Mouse (Mus musculus) kidney, embryonic 16.5 days (tissue): ENCODE results near the gene Gna11. TPM values are rescaled to one million over a fixed set of nuclear protein-coding genes. Genes with fewer than 3 reads are reported as not detected.

Experiments
- ATAC-seq: fragments of 200-750 bp; cut with Nextera tagmentation; 2 replicates; pipeline ENCODE4 v1.8.0; 2017; ENCODE audit warnings: moderate TSS enrichment; ENCODE audit not compliant: low FRiP score, low TSS enrichment
- H3K27ac ChIP-seq: fragments of 300-500 bp; sonication (generic); 2 replicates; pipeline ENCODE4 v1.5.1; 2014; ENCODE audit warnings: low read length
- H3K27me3 ChIP-seq: fragments of 300-500 bp; sonication (generic); 2 replicates; pipeline ENCODE4 v1.6.1; 2014; ENCODE audit warnings: low read length, control low read depth, mixed read lengths; ENCODE audit not compliant: insufficient read depth
- H3K36me3 ChIP-seq: fragments of 300-500 bp; sonication (generic); 2 replicates; pipeline ENCODE4 v1.6.1; 2014; ENCODE audit warnings: low read length, control low read depth, mixed read lengths; ENCODE audit not compliant: insufficient read depth
- H3K4me1 ChIP-seq: fragments of 300-500 bp; sonication (generic); 2 replicates; pipeline ENCODE4 v1.6.1; 2014; ENCODE audit warnings: low read length, control low read depth, mixed read lengths; ENCODE audit not compliant: insufficient read depth
- H3K4me2 ChIP-seq: fragments of 300-500 bp; sonication (generic); replicated peaks from 2 replicates; pipeline ENCODE4 v1.6.1; 2014; ENCODE audit warnings: low read depth, low read length
- H3K4me3 ChIP-seq: fragments of 300-500 bp; sonication (generic); 2 replicates; pipeline ENCODE4 v1.5.1; 2014; ENCODE audit warnings: mild to moderate bottlenecking, low read length
- H3K9ac ChIP-seq: fragments of 300-500 bp; sonication (generic); replicated peaks from 2 replicates; pipeline ENCODE4 v1.6.1; 2014; ENCODE audit warnings: low read length
- H3K9me3 ChIP-seq: fragments of 300-500 bp; sonication (generic); 2 replicates; pipeline ENCODE4 v1.6.1; 2016; ENCODE audit warnings: low read length, control low read depth
- WGBS: fragments of 180-500 bp; shearing (Covaris S2); extraction: QIAGEN DNeasy Blood & Tissue Kit; methylation state at CpG from one replicate; pipeline ENCODE4 v1.1.7; 2014; 5-methylcytosine and 5-hydroxymethylcytosine counted together
- polyA plus RNA-seq: library from polyadenylated mRNA; unstranded; fragments of >200 nt; fragmentation: Nextera tagmentation; extraction: Ambion mirVana; gene quantifications from 2 replicates; pipeline ENCODE4 v1.2.1, GENCODE M21; 2015

Gene Gna11
- polyA plus RNA-seq, 1 experiment from 2014 or later, result 92.3 TPM

DNA sequence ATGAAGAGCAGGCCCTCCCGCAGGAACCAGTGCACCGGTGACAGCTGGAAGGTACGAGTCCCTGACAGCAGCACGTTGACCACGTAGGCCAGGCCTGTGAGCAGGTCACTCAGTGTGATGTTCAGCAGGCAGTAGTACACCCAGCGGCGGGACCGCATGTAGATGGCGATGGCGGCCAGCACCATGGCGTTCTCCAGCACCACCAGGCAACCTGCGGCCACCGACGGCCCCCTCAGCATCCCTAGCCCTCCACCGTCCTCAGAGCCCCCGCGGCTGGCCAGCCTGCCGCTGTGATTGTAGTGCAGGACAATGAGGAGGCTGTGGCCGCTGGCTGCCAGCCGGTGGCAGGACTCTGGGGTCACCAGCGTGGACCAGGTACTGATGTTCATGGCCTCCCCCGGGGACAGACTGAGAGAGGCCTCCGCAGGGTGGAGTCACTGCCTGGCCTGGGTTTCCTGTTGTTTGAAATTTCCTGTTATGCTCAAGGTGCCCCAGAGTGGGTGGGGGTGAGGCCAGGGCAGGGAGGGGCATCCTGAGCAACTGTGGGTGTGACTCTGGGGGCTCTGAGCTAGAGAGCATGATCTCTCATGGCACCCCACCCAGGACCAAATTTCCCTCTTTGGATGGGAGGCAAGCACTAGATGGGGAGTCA is 45.6 kb downstream of the Gna11 start:
- no peak for ATAC-seq
- Histone ChIP-seq H3K36me3 (no peaks in the 10 kb centered on the region), H3K9me3 (no peaks in the 10 kb centered on the region), H3K27me3 (no peaks in the 10 kb centered on the region; the same call in 1 of the 2 replicates), H3K9ac (0 out of 2 replicates have a peak overlapping the region, but pooled peaks have one; percentile 8), H3K4me1 (peaks cover 16% of the 10 kb centered on the region), H3K4me2 (no peak overlapping the region; the same call in 1 of the 2 replicates), H3K4me3 (no peak overlapping the region), H3K27ac (no peak overlapping the region)
- 78% methylated on average over 23 of the region's 23 CpGs for WGBS

GRCm38 (mm10) chr10:81498316-81499249 is 46.4 kb downstream of the Gna11 start:
- H3K9me3 ChIP-seq, result no peaks in the 10 kb centered on the region
- H3K27me3 ChIP-seq, result no peaks in the 10 kb centered on the region; the same call in 1 of the 2 replicates
- no peak overlapping the region for H3K27ac ChIP-seq
- WGBS, result 86% methylated on average over 38 of the region's 38 CpGs
- no peak for ATAC-seq
- H3K4me1 ChIP-seq, result peaks cover 19% of the 10 kb centered on the region
- no peak overlapping the region for H3K4me2 ChIP-seq
- H3K9ac ChIP-seq, result no peak overlapping the region; the same call in 1 of the 2 replicates
- H3K36me3 ChIP-seq, result no peaks in the 10 kb centered on the region
- H3K4me3 ChIP-seq, result no peak overlapping the region

DNA sequence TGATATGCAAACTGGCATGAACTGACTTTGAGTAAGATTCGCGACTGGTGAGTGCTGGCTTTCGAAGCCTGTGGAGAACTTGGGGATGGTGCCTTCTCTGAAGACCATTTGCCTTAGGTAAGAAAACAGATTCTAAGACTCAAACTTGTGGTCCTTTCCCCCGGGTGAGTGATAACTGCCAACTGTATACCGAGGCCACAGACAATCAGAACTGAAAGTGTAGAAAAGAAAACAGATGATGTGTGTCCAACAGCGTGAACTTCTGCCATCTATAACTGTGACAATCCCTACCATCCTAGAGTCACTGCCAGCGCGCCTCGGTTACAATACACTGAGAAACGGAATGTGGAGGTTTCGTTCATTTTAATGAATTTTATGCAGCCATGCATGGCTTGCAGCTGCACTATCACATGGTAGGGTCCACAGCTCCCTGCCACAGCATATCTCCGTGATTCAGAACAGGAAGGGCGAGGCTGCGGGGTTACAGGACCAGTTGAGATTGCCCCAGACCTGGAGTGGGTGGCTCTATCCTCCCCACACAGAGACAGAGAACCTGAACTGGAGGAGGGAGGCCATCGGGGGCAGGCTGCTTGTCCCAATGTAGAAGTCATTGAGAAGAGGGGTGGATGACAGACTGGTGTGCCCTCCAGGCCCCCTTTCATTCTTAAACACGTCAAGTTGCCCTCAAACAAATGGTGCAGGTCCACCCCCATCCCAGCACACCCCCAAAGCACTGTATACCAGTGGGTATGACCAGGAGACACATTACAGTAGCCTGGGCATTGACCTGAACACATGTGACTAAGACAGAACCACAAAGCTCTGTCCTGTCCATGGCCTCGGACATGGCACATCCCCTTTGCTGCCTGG is 47.4 kb downstream of the Gna11 start:
- WGBS, result 72% methylated on average over 17 of the region's 17 CpGs
- peaks cover 16% of the 10 kb centered on the region for H3K4me1 ChIP-seq
- no peak overlapping the region for H3K9ac ChIP-seq
- H3K9me3 ChIP-seq, result no peaks in the 10 kb centered on the region
- no peak overlapping the region for H3K27ac ChIP-seq
- H3K36me3 ChIP-seq, result peaks cover 3% of the 10 kb centered on the region
- H3K27me3 ChIP-seq, result no peaks in the 10 kb centered on the region
- ATAC-seq, result no peak
- peak overlapping the region; percentile 53; the same call in 1 of the 2 replicates for H3K4me2 ChIP-seq
- no peak overlapping the region for H3K4me3 ChIP-seq

- H3K4me3 ChIP-seq, result peak overlapping the region; percentile 83
- peak overlapping the region; percentile 53 for H3K4me2 ChIP-seq
- WGBS, result 39% methylated on average over 4 of the region's 4 CpGs
- ATAC-seq, result no peak
- H3K9ac ChIP-seq, result 0 out of 2 replicates have a peak overlapping the region, but pooled peaks have one; percentile 45
- no peaks in the 10 kb centered on the region for H3K27me3 ChIP-seq
- H3K36me3 ChIP-seq, result peaks cover 8% of the 10 kb centered on the region
- H3K27ac ChIP-seq, result no peak overlapping the region
- H3K4me1 ChIP-seq, result peaks cover 16% of the 10 kb centered on the region
- H3K9me3 ChIP-seq, result no peaks in the 10 kb centered on the region
These were observed 48.0 kb downstream of the Gna11 start for GRCm38 (mm10) chr10:81496969-81497368.

GRCm38 (mm10) chr10:81496264-81496901 is 48.6 kb downstream of the Gna11 start, which contains the start of gene Ncln:
Ncln (minus strand) TSS chr10:81496392.
- H3K4me3 ChIP-seq, result peak within 1 kb of the TSS; percentile 83
- H3K36me3 ChIP-seq, result peaks cover 14% of the 10 kb centered on the region
- no peaks in the 10 kb centered on the region for H3K27me3 ChIP-seq
- ATAC-seq, result peak; percentile 97
- peak within 1 kb of the TSS; percentile 93 for H3K9ac ChIP-seq
- peak within 1 kb of the TSS; percentile 95 for H3K4me2 ChIP-seq
- H3K27ac ChIP-seq, result peak within 1 kb of the TSS; percentile 85
- peaks cover 16% of the 10 kb centered on the region for H3K4me1 ChIP-seq
- WGBS, result under 1% methylated on average over 45 of the region's 45 CpGs
- H3K9me3 ChIP-seq, result no peaks in the 10 kb centered on the region

- Histone ChIP-seq H3K4me2 (peak overlapping the region; percentile 95), H3K9me3 (no peaks in the 10 kb centered on the region), H3K27ac (no peak overlapping the region), H3K4me3 (peak overlapping the region; percentile 83), H3K27me3 (no peaks in the 10 kb centered on the region), H3K4me1 (peaks cover 16% of the 10 kb centered on the region), H3K9ac (peak overlapping the region; percentile 93), H3K36me3 (peaks cover 20% of the 10 kb centered on the region)
- under 1% methylated on average over 41 of the region's 41 CpGs for WGBS
- peak; percentile 29 for ATAC-seq
These were observed 49.2 kb downstream of the Gna11 start for GRCm38 (mm10) chr10:81495616-81496263.

DNA sequence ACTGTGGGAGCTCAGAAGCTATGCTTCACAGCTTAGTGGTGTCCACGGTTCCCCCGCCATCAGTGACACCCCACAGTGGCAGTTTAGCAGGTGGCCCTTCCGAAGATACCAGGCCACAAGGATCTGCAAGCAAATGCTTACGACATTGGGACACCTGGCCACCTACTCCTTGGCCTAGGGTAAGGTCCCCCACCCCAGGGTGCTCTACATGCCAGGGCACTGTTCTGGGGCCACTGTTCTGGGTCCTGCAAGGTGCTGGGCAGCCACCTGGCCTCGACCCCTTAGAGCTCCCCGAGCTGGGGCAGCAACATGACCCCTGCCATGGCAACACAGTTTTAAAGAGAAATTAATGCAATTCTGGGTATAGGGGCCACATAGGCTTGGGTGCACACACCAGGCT is 49.8 kb downstream of the Gna11 start:
- peak overlapping the region; percentile 95 for H3K4me2 ChIP-seq
- peak overlapping the region; percentile 83 for H3K4me3 ChIP-seq
- peaks cover 26% of the 10 kb centered on the region for H3K36me3 ChIP-seq
- H3K9me3 ChIP-seq, result no peaks in the 10 kb centered on the region
- peaks cover 16% of the 10 kb centered on the region for H3K4me1 ChIP-seq
- H3K9ac ChIP-seq, result peak overlapping the region; percentile 93
- no peak overlapping the region for H3K27ac ChIP-seq
- 68% methylated on average over 6 of the region's 6 CpGs for WGBS
- ATAC-seq, result no peak
- H3K27me3 ChIP-seq, result no peaks in the 10 kb centered on the region

DNA sequence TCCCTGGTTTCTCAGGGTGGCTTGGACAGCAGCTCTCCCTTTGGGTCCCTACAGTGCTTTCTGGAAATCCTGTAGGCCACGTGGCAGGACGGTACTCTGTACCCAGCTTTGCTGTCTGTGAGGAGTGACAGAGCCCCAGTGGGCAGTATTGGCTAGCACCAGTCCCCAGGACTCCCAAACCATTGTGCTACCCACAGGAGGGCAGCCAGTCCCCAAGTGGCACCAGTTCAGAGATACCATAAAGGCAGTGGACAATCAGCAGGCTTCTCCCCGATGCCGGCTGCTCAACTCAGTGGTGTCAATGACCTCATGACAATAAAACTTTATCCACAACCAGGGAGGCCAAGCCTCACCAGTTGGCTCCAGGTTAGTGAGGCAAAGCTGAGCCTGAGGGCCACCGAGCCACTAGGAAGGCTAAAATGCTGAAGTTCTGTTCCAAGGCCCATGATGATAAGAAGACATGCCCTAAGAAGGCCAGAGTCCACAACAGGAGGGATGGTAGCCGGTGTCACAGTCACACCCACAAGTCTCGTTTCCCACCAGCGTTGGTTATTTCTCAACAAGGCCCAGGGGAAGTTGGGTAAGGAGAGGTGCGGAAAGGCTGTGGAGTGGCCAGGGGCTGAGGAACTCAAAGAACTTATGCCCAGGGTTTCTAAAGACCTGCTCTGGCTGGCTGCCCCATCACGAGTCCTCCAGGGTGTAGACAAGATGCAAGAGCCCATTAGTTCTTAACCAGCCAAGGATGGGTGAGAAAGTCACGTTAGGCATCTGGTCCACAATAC is 50.5 kb downstream of the Gna11 start:
- H3K4me3 ChIP-seq, result peak overlapping the region; percentile 83
- H3K9ac ChIP-seq, result peak overlapping the region; percentile 93; the same call in 1 of the 2 replicates
- no peak overlapping the region for H3K27ac ChIP-seq
- WGBS, result 76% methylated on average over 11 of the region's 11 CpGs
- H3K4me1 ChIP-seq, result peaks cover 16% of the 10 kb centered on the region
- peak overlapping the region; percentile 95 for H3K4me2 ChIP-seq
- ATAC-seq, result no peak
- no peaks in the 10 kb centered on the region for H3K9me3 ChIP-seq
- H3K36me3 ChIP-seq, result peaks cover 33% of the 10 kb centered on the region
- no peaks in the 10 kb centered on the region for H3K27me3 ChIP-seq
